Mouse (Mus musculus) induced T-regulatory cell, adult 2 months (primary cell): ENCODE data around the gene Usp12.

ENCODE experiments used
- DNase-seq: peaks from one replicate; pipeline ENCODE4 v3.0.0-alpha.2; 2012; ENCODE audit warnings: low read depth

Usp12 gene

DNA sequence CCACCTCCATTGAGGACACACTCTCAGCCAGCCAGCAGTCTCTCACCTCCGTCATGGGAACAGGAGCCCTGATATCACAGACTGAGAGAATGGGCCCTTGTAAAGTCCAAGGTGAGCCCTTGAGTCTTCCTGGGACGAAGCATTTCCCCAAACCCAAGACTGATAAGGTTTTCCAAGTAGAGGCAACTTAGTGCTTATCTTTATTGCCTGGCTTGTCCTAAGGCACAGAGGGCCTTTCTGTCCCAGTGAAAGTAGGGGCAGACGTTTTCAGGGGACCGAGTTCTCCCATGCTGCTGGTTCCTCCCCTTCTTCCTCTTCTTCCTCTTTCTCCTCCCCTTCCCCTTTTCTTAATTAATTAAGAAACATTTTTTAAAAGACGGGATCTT lies 101.8 kb downstream of the Usp12 start:
- DNase-seq: no peak

DNA sequence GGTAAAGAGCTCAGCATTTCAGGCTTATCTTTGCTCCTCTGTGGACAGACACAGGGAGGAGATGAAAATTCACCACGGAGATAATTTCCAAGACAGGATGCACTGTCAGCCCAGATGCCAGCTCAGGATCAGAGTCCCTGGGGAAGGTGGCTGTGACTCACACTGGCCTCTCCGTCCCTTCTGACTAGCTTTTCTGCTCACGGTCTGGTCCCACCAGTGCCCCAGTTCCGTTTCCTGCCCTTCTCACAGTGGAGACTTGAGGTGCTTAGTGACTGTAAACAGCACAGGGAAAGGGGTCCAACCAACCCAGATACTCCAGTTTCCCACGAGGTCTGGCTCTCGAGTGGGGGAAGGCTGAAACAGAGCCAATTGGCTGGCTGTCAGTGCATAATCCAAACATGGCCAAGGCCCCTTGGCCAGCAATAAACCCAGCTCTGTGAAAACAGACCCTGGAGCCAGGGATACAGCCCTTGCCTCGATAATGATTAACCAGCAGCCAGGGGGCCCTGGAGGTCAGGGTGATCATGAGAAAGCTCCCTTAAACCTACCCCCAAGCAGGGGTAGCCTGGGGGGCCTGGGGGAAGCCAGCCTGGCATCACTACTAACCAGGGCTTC lies 102.3 kb downstream of the Usp12 start:
- no peak for DNase-seq

DNA sequence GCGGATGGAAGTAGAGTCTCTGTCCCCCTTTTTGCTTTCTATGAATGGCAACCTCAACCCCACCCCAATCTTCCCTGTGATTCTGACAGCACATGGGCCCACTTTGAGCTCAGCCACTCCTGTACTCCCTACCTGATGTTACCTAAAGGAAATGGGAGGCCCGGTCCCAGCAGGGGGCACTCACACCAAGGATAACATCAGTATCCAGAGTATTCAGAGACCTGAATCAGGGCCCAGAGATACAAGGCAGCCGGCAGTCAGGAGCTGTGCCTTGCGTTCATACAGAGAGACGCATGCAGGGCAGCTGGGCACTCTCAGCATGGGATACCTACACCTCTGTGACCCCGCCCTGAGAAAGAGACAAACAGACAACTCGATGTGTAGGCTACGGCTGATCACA lies 103.1 kb downstream of the Usp12 start:
- DNase-seq: no peak

DNA sequence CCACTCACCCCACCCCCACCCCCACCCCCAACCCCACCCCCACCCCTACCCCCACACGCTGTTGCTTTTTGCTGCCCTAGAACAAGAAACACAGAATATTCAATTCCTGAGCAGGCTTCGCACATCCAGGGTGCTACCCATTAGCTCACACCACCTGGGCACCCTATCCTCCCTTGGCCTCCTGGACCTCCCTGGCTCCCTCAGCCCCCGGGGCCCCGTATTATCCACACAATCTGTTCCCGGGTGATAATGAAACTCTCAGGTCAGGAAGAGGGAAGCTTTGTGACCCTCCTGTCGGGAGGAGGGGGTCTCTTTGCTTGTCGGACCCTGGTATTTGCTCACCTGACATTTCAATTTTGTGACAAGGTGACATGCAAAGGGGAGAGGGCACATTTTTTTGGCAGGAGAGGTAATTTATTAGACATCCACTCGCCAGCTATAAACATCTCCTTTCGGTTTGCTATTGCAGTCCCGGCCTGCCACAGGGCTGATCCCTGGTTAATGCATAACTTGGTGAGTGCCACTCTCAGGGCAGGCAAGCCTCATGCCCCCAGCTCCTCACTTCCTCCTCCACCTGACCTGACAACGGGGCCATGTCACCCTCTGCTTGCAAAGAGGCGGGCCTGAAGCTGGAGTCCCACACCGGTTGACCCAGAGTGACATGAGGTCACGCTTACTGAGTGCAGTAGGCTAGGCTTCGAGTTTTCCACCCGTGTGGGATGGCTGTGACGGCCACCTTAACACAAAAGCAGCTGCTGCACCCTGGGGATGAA lies 107.1 kb downstream of the Usp12 start:
- no peak for DNase-seq

DNA sequence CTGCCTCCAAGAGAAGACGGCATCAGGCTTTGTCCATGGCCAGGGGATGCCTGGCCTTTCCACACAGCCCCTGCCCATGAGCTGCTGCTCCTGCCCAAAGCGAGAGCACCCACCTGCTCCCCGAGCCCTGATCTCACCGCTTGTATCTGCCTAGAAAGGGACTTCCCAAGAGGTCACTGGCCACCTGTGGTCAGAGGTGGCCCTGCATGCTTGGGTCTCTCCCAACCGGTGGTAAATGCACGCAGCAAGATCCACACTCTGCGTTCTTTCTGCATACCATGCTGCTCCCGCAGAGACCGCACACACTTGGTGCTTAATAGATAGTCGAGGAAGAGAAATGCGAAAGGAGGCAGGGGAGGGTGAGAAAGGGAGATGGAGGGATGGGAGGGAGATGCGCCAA lies 107.9 kb downstream of the Usp12 start:
- no peak for DNase-seq
